Mouse (Mus musculus) midbrain, embryonic 14.5 days (tissue): ENCODE measurements around the gene Dapk1. TPM values are rescaled to one million over a fixed set of nuclear protein-coding genes. Genes with fewer than 3 reads are reported as not detected.
A peak's percentile ranks its signal among the peaks of the same experiment; 100 is the strongest.

Source experiments
- ATAC-seq: fragments of 200-750 bp; cut with Nextera tagmentation; 2 replicates; pipeline ENCODE4 v1.8.0; 2017; ENCODE audit warnings: moderate number of reproducible peaks, moderate library complexity; ENCODE audit not compliant: low FRiP score, low TSS enrichment
- DNase-seq: peaks from one replicate; pipeline ENCODE4 v3.0.0-alpha.2; 2015
- H3K27ac ChIP-seq: fragments of 300-500 bp; sonication (generic); replicated peaks from 2 replicates; pipeline ENCODE4 v1.5.1; 2014; ENCODE audit warnings: mild to moderate bottlenecking, low read depth, low read length, moderate library complexity
- H3K27me3 ChIP-seq: fragments of 300-500 bp; sonication (generic); 2 replicates; pipeline ENCODE4 v1.6.1; 2014; ENCODE audit warnings: low read length, control low read depth, mixed read lengths; ENCODE audit not compliant: control insufficient read depth, insufficient read depth
- H3K36me3 ChIP-seq: fragments of 300-500 bp; sonication (generic); 2 replicates; pipeline ENCODE4 v1.6.1; 2014; ENCODE audit warnings: low read length, control low read depth; ENCODE audit not compliant: control insufficient read depth, insufficient read depth
- H3K4me1 ChIP-seq: fragments of 300-500 bp; sonication (generic); 2 replicates; pipeline ENCODE4 v1.6.1; 2014; ENCODE audit warnings: mild to moderate bottlenecking, antibody characterized with exemption, low read length, control low read depth; ENCODE audit not compliant: control insufficient read depth, insufficient read depth
- H3K4me2 ChIP-seq: fragments of 300-500 bp; sonication (generic); 2 replicates; pipeline ENCODE4 v1.6.1; 2014; ENCODE audit warnings: mild to moderate bottlenecking, low read length, moderate library complexity
- H3K4me3 ChIP-seq: fragments of 300-500 bp; sonication (generic); replicated peaks from 2 replicates; pipeline ENCODE4 v1.5.1; 2014; ENCODE audit warnings: low read depth, low read length
- H3K9ac ChIP-seq: fragments of 300-500 bp; sonication (generic); replicated peaks from 2 replicates; pipeline ENCODE4 v1.6.1; 2014; ENCODE audit warnings: mild to moderate bottlenecking, low read length, moderate library complexity
- H3K9me3 ChIP-seq: fragments of 300-500 bp; sonication (generic); 2 replicates; pipeline ENCODE4 v1.6.1; 2016; ENCODE audit warnings: low read length, control low read depth, mixed read lengths; ENCODE audit not compliant: control insufficient read depth
- WGBS: fragments of 180-500 bp; shearing (Covaris S2); extraction: QIAGEN DNeasy Blood & Tissue Kit; methylation state at CpG from one replicate; pipeline ENCODE4 v1.1.7; 2014; 5-methylcytosine and 5-hydroxymethylcytosine counted together
- polyA plus RNA-seq: library from polyadenylated mRNA; unstranded; fragments of >200 nt; fragmentation: Nextera tagmentation; extraction: Ambion mirVana; gene quantifications from 2 replicates; pipeline ENCODE4 v1.2.1, GENCODE M21; 2014

Gene Dapk1
- polyA plus RNA-seq, 1 experiment from 2014 or later = 42.4 TPM

DNA sequence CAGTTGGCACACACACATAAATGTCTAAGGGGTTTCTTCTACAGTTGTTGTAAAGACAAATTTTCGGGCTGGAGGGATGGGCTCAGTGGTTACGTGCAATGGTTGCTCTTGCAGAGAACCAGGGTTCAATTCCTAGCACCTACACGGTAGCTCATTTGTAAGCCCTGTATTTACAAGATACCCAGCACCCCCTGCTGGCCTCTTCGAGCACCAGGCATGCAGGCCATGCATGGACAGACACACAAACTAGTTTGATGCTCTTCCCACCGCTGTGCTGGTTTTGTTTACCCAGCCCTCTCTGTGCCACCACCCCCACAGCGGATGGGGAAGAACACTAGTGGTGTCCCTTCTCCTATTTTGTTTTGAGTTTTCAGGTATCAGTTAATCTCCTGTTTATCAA lies 138.5 kb downstream of the Dapk1 start:
- Histone ChIP-seq H3K9me3 (no peaks in the 10 kb centered on the region), H3K36me3 (peaks cover 45% of the 10 kb centered on the region), H3K4me3 (no peak overlapping the region), H3K9ac (no peak overlapping the region), H3K4me2 (no peak overlapping the region), H3K27ac (no peak overlapping the region), H3K27me3 (no peaks in the 10 kb centered on the region), H3K4me1 (0 out of 2 replicates have a peak, but pooled peaks cover 3% of the 10 kb centered on the region)
- no peak for DNase-seq
- ATAC-seq = no peak
- WGBS = 90% methylated on average over 6 of the region's 6 CpGs

DNA sequence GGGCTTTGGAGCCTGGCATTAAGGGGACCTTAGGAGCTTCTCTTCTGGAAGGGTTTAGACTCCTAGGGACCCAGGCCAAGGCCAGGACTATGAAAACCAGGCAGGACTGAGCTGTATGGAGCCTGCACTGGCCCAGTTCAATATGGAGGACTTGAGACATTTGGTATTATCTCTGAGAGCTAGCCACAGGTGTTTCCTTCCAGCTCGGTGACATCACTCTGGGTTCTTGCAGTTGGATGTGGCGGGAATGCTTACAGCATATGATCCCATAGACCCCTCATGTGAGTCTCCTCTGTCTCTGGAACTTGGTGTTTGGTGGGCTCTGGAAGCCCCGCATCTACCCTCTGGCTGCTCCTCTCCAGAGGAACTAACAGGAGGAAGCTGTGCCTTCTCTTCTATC lies 140.9 kb downstream of the Dapk1 start:
- H3K9ac ChIP-seq = no peak overlapping the region
- no peak for DNase-seq
- 0 out of 2 replicates have a peak, but pooled peaks cover 3% of the 10 kb centered on the region for H3K4me1 ChIP-seq
- H3K4me3 ChIP-seq = no peak overlapping the region
- H3K27ac ChIP-seq = no peak overlapping the region
- no peak overlapping the region for H3K4me2 ChIP-seq
- 98% methylated on average over 3 of the region's 3 CpGs for WGBS
- no peak for ATAC-seq
- no peaks in the 10 kb centered on the region for H3K27me3 ChIP-seq
- H3K9me3 ChIP-seq = no peaks in the 10 kb centered on the region
- H3K36me3 ChIP-seq = peaks cover 36% of the 10 kb centered on the region

DNA sequence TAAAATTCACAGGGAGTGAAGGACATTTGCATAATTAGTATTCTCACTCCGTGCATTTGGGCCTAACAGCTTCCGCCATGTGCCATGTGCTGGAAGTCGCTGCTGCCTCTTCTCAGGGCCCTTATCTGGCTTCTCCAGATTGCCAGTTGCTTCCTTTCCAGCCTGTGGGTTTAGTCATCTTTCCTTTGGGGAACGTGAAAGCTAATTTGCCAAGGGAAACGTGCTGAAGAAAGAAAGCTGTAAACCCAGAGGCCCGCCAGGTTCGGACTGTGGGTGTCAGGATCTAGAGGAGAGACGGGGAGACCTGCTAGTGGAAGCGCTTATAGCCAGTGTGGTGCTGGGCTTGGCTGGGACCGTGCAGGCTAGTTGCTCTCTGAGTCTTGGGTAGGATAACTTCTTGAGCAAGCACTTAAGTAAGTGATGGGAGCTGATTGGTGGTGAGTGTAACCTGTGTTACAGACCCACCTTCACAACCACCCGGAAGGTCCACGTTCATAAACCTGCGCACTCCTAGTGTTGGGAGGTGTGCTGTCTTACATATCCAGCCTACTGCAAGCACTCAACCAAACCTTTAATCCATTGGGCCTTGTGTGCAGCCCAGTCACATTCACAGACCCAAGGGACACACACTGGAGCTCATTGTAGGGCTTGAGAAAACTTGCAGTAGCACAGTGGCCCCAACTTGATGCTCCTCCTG lies 141.8 kb downstream of the Dapk1 start:
- Histone ChIP-seq H3K27ac (no peak overlapping the region; the same call in 1 of the 2 replicates), H3K4me2 (no peak overlapping the region), H3K36me3 (peaks cover 44% of the 10 kb centered on the region), H3K4me3 (no peak overlapping the region), H3K9ac (no peak overlapping the region), H3K4me1 (0 out of 2 replicates have a peak, but pooled peaks cover 3% of the 10 kb centered on the region), H3K27me3 (no peaks in the 10 kb centered on the region), H3K9me3 (no peaks in the 10 kb centered on the region)
- 70% methylated on average over 13 of the region's 13 CpGs for WGBS
- peak; percentile 46 for DNase-seq
- ATAC-seq = no peak

DNA sequence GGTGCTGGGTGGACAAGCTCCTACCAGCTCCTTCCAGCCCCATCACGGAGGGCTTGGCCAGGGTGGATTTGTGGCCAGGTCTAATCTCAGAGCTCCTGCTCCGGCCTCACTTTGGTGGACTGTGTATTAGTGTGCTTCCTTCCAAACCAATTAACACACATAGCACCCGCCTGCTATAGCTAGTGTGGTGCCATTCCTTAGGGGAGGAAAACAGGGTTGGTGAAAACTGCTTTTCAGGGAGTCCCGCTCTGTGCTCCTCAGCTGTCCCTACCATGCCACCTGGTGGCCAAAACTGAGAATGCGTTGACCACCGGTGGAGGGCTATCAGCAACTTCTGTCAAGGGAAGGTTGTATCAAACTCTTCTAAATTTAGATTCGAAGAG lies 142.3 kb downstream of the Dapk1 start:
- H3K4me1 ChIP-seq = 0 out of 2 replicates have a peak, but pooled peaks cover 3% of the 10 kb centered on the region
- no peak overlapping the region for H3K4me2 ChIP-seq
- H3K36me3 ChIP-seq = peaks cover 48% of the 10 kb centered on the region
- 37% methylated on average over 7 of the region's 7 CpGs for WGBS
- ATAC-seq (peak; percentile 65; the same call in 1 of the 2 replicates), DNase-seq (peak; percentile 87)
- H3K4me3 ChIP-seq = no peak overlapping the region
- H3K27me3 ChIP-seq = no peaks in the 10 kb centered on the region
- H3K9ac ChIP-seq = no peak overlapping the region
- H3K9me3 ChIP-seq = no peaks in the 10 kb centered on the region
- no peak overlapping the region for H3K27ac ChIP-seq

DNA sequence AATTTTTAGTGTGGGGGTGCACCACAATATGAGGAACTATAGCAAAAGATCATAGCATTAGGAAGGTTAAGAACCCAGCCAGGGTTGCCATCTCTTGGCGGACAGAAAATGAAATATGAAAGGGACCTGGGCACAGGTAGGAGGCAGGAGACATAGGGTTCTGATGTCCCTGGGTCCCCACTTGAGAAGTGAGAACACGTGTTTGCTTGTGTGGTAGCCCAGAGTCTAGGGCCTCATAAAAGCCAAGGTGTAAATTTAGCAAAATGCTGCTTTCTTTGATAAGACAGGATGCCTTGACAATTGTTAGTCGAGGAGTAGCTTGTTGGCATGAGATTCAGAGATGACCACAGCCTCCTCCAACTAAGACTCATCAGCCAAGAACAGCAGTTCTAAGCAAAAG lies 143.0 kb downstream of the Dapk1 start:
- Histone ChIP-seq H3K9ac (no peak overlapping the region), H3K27ac (no peak overlapping the region), H3K9me3 (no peaks in the 10 kb centered on the region), H3K27me3 (no peaks in the 10 kb centered on the region), H3K4me2 (no peak overlapping the region), H3K4me1 (0 out of 2 replicates have a peak, but pooled peaks cover 3% of the 10 kb centered on the region), H3K36me3 (peaks cover 52% of the 10 kb centered on the region), H3K4me3 (no peak overlapping the region)
- no peak for ATAC-seq
- 94% methylated on average over 3 of the region's 3 CpGs for WGBS
- no peak for DNase-seq

DNA sequence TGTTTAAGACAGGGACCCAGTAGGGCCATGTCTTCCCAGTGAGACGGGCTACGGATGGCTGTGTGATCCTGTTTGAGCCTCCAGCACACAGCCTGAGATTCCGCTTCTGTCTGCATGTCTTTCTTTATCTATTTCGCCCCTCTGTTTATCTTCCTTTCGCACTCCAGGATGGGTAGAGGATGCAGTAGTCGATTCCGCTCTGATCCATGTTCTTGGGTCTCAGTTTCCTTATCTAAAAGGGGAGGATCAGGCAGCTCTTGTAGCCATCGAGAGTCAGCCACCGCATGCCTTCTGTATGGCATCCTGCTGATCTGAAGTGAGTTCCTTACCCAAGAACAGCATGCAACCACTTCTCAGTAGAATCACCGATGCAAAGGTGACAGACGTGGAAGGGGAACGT lies 143.6 kb downstream of the Dapk1 start:
- H3K27ac ChIP-seq = no peak overlapping the region
- H3K9ac ChIP-seq = no peak overlapping the region
- WGBS = 93% methylated on average over 12 of the region's 12 CpGs
- H3K4me2 ChIP-seq = no peak overlapping the region
- no peak overlapping the region for H3K4me3 ChIP-seq
- H3K36me3 ChIP-seq = peaks cover 52% of the 10 kb centered on the region
- DNase-seq (no peak), ATAC-seq (no peak)
- no peaks in the 10 kb centered on the region for H3K9me3 ChIP-seq
- H3K4me1 ChIP-seq = 0 out of 2 replicates have a peak, but pooled peaks cover 3% of the 10 kb centered on the region
- no peaks in the 10 kb centered on the region for H3K27me3 ChIP-seq

DNA sequence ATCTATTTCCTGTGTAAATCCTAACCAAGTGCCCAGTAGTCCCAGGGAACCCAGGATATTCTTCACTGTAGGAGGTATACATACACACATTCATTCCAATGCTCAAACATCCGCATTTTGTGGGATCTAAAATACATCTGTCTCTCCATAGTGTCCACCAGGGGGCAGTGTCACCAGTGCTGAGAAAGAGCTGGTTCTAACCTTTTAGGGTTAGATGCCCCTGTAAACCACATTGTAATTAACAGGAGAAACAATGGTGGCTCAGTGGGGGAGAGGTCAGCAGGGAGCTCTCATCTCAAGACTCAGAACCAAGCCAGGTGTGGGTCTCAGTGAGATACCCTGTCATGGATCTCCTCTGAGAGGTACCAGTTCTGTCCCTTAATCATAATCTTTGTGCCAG lies 144.5 kb downstream of the Dapk1 start:
- Histone ChIP-seq H3K4me2 (no peak overlapping the region), H3K4me3 (no peak overlapping the region), H3K9ac (no peak overlapping the region), H3K9me3 (no peaks in the 10 kb centered on the region), H3K27ac (no peak overlapping the region), H3K4me1 (0 out of 2 replicates have a peak, but pooled peaks cover 3% of the 10 kb centered on the region), H3K36me3 (peaks cover 54% of the 10 kb centered on the region), H3K27me3 (no peaks in the 10 kb centered on the region)
- ATAC-seq (no peak), DNase-seq (peak; percentile 76)
- 38% methylated on average over 1 of the region's 1 CpGs for WGBS

DNA sequence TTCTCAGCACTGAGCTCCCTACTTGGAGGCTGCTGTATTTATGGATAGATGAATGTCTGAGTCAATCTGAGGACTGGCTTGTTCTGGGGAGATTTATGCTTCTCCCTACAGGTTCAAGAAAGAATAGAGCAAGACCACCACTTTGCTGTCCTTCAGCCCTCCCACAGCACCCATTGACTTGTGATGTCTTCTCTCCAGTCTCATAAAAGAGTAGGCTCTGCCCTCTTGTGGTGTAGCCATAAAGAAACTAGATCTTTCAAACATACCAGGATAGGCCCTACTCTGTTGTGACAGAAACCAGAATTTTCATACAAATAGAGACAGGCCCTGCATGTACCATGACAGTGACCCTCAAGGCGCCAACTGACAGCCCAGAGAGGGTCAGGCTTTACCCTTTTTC lies 145.5 kb downstream of the Dapk1 start:
- WGBS = 97% methylated on average over 1 of the region's 1 CpGs
- peaks cover 53% of the 10 kb centered on the region for H3K36me3 ChIP-seq
- no peak overlapping the region for H3K9ac ChIP-seq
- ATAC-seq (no peak), DNase-seq (no peak)
- no peaks in the 10 kb centered on the region for H3K9me3 ChIP-seq
- no peak overlapping the region for H3K4me3 ChIP-seq
- no peak overlapping the region for H3K27ac ChIP-seq
- no peak overlapping the region for H3K4me2 ChIP-seq
- no peaks in the 10 kb centered on the region for H3K27me3 ChIP-seq
- 0 out of 2 replicates have a peak, but pooled peaks cover 3% of the 10 kb centered on the region for H3K4me1 ChIP-seq

DNA sequence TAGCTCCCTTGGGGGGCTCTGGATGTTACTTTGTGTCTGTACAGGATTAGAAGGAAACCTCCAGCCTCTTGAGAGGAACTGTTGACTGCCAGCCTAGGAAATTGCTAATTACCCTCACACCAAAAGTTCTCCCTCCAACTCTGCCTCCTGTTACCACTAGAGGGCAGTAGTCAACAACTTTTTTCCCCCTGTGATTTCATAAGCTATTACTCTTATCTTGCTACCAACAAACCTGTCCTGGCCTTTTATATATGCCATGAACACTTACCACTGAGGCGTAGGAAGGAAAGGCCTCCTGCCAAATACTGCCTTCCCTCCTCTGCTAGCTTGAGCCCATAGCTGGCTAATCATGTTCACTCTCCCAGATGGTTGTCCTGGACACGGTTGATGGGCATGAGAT lies 146.8 kb downstream of the Dapk1 start:
- Histone ChIP-seq H3K27me3 (no peaks in the 10 kb centered on the region), H3K4me2 (no peak overlapping the region), H3K4me3 (no peak overlapping the region), H3K27ac (no peak overlapping the region), H3K9me3 (no peaks in the 10 kb centered on the region), H3K36me3 (peaks cover 64% of the 10 kb centered on the region), H3K4me1 (0 out of 2 replicates have a peak, but pooled peaks cover 3% of the 10 kb centered on the region), H3K9ac (no peak overlapping the region)
- peak; percentile 44 for DNase-seq
- ATAC-seq = no peak
- 93% methylated on average over 2 of the region's 2 CpGs for WGBS
